Mouse (Mus musculus) MEL (cell line): ENCODE measurements at regions not wholly inside any gene's neighbourhood (a gene's known extent, or its start where the extent isn't known, plus 50 kb on each side); places are given as distances from the start of the nearest gene placed in this dataset.

Source experiments
- DNase-seq: peaks from one replicate; pipeline ENCODE4 v3.0.0; 2011; ENCODE audit warnings: low read depth, low spot score
- H3K27ac ChIP-seq: 2 replicates; pipeline ENCODE4 v1.5.1; 2012; ENCODE audit warnings: low read depth, mild to moderate bottlenecking, control low read depth, low read length, moderate library complexity; ENCODE audit not compliant: control insufficient read depth
- H3K27me3 ChIP-seq, 2 experiments: fragments of 150-350 bp in 1 of 2; sonication (generic) in 1 of 2; 2 replicates each; pipeline ENCODE4 v1.6.1; 2012; ENCODE audit warnings: low read length in 2 of 2, mild to moderate bottlenecking in 2 of 2, improper control_type of control experiment in 1 of 2, moderate library complexity in 1 of 2; ENCODE audit not compliant: insufficient read depth in 2 of 2, control insufficient read depth in 1 of 2
- H3K36me3 ChIP-seq, 2 experiments: 2 replicates each; pipeline ENCODE4 v1.6.1; 2012 to 2014; ENCODE audit warnings: low read length in 2 of 2, improper control_type of control experiment in 1 of 2, inconsistent platforms in 1 of 2, mild to moderate bottlenecking in 1 of 2; ENCODE audit not compliant: insufficient read depth in 2 of 2, control insufficient read depth in 1 of 2
- H3K4me1 ChIP-seq, 2 experiments: fragments of 150-350 bp in 1 of 2; sonication (generic) in 1 of 2; 2 replicates each; pipeline ENCODE4 v1.6.1; 2012; ENCODE audit warnings: low read length in 2 of 2, improper control_type of control experiment in 1 of 2, mild to moderate bottlenecking in 1 of 2; ENCODE audit not compliant: insufficient read depth in 2 of 2, control insufficient read depth in 1 of 2
- H3K4me3 ChIP-seq, 2 experiments: fragments of 150-350 bp in 1 of 2; sonication (generic) in 1 of 2; 2 replicates each; pipeline ENCODE4 v1.5.1; 2012; ENCODE audit warnings: low read depth in 2 of 2, low read length in 2 of 2, mild to moderate bottlenecking in 2 of 2, moderate library complexity in 2 of 2, control low read depth in 1 of 2, improper control_type of control experiment in 1 of 2; ENCODE audit not compliant: control insufficient read depth in 1 of 2, insufficient read depth in 1 of 2
- H3K79me2 ChIP-seq: 2 replicates; pipeline ENCODE4 v1.6.1; 2012; ENCODE audit warnings: mild to moderate bottlenecking, low read length, moderate library complexity; ENCODE audit not compliant: control insufficient read depth, poor library complexity, insufficient read depth
- H3K9ac ChIP-seq: 2 replicates; pipeline ENCODE4 v1.6.1; 2012; ENCODE audit warnings: low read depth, mild to moderate bottlenecking, control low read depth, low read length, moderate library complexity; ENCODE audit not compliant: control insufficient read depth, poor library complexity, severe bottlenecking
- H3K9me3 ChIP-seq: fragments of 150-350 bp; sonication (generic); replicated peaks from 2 replicates; pipeline ENCODE4 v1.6.1; 2012; ENCODE audit warnings: mild to moderate bottlenecking, low read length, improper control_type of control experiment, moderate library complexity; ENCODE audit not compliant: insufficient read depth
- CHD1 ChIP-seq: IDR thresholded peaks from 2 replicates; pipeline ENCODE4 v1.6.1; 2012; ENCODE audit warnings: low read depth, mild to moderate bottlenecking, inconsistent platforms, low read length, improper control_type of control experiment
- CHD2 ChIP-seq: IDR thresholded peaks from 2 replicates; pipeline ENCODE4 v1.6.1; 2011; ENCODE audit warnings: low read length, improper control_type of control experiment
- CTCF ChIP-seq, 3 experiments: IDR thresholded peaks in 2 of 3; conservative IDR thresholded peaks in 1 of 3; 2 replicates each; pipeline ENCODE4 v1.5.1; 2011 to 2012; ENCODE audit warnings: low read length in 3 of 3, low read depth in 2 of 3, mild to moderate bottlenecking in 2 of 3, improper control_type of control experiment in 1 of 3, inconsistent platforms in 1 of 3, mixed read lengths in 1 of 3, moderate library complexity in 1 of 3; ENCODE audit not compliant: control insufficient read depth in 1 of 3, insufficient read depth in 1 of 3, poor library complexity in 1 of 3, severe bottlenecking in 1 of 3
- EP300 ChIP-seq, 2 experiments: IDR thresholded peaks; 2 replicates each; pipeline ENCODE4 v1.6.1; 2011; ENCODE audit warnings: improper control_type of control experiment in 2 of 2, low read length in 2 of 2, low read depth in 1 of 2, mild to moderate bottlenecking in 1 of 2
- GABPA ChIP-seq: IDR thresholded peaks from 2 replicates; pipeline ENCODE4 v1.6.1; 2012; ENCODE audit warnings: low read depth, mild to moderate bottlenecking, inconsistent platforms, low read length, improper control_type of control experiment, moderate library complexity
- HCFC1 ChIP-seq: IDR thresholded peaks from 2 replicates; pipeline ENCODE4 v1.6.1; 2012; ENCODE audit warnings: low read depth, mild to moderate bottlenecking, inconsistent platforms, low read length, improper control_type of control experiment, moderate library complexity
- JUND ChIP-seq: IDR thresholded peaks from 2 replicates; pipeline ENCODE4 v1.6.1; 2011; ENCODE audit warnings: low read depth, mild to moderate bottlenecking, improper control_type of control experiment, low read length
- KAT2A ChIP-seq: conservative IDR thresholded peaks from 2 replicates; pipeline ENCODE4 v1.6.1; 2012; ENCODE audit warnings: low read depth, low read length, improper control_type of control experiment, inconsistent platforms
- MAFK ChIP-seq: IDR thresholded peaks from 2 replicates; pipeline ENCODE4 v1.6.1; 2011; ENCODE audit warnings: low read depth, mild to moderate bottlenecking, low read length, improper control_type of control experiment, borderline replicate concordance
- MAX ChIP-seq: IDR thresholded peaks from 2 replicates; pipeline ENCODE4 v1.6.1; 2011; ENCODE audit warnings: low read length, improper control_type of control experiment
- MAZ ChIP-seq: IDR thresholded peaks from 2 replicates; pipeline ENCODE4 v1.6.1; 2012; ENCODE audit warnings: low read depth, mild to moderate bottlenecking, inconsistent platforms, low read length, improper control_type of control experiment
- MEF2A ChIP-seq: IDR thresholded peaks from 2 replicates; pipeline ENCODE4 v1.6.1; 2014; ENCODE audit warnings: low read depth, mild to moderate bottlenecking, inconsistent platforms, low read length, improper control_type of control experiment; ENCODE audit not compliant: poor library complexity, insufficient replicate concordance, severe bottlenecking; ENCODE audit errors: extremely low read depth
- MYB ChIP-seq: IDR thresholded peaks from 2 replicates; pipeline ENCODE4 v1.6.1; 2011; ENCODE audit warnings: mild to moderate bottlenecking, low read depth, low read length, improper control_type of control experiment
- MYC ChIP-seq: IDR thresholded peaks from 2 replicates; pipeline ENCODE4 v1.6.1; 2011; ENCODE audit warnings: low read depth, mild to moderate bottlenecking, low read length, improper control_type of control experiment, moderate library complexity
- NELFE ChIP-seq: IDR thresholded peaks from 2 replicates; pipeline ENCODE4 v1.6.1; 2011; ENCODE audit warnings: low read depth, low read length, improper control_type of control experiment
- POLR2A ChIP-seq, 2 experiments: IDR thresholded peaks; 2 replicates each; pipeline ENCODE4 v1.6.1; 2011 to 2012; ENCODE audit warnings: low read length in 2 of 2, mild to moderate bottlenecking in 2 of 2, control low read depth in 1 of 2, improper control_type of control experiment in 1 of 2, low read depth in 1 of 2, moderate library complexity in 1 of 2; ENCODE audit not compliant: control insufficient read depth in 1 of 2, insufficient read depth in 1 of 2, poor library complexity in 1 of 2
- POLR2AphosphoS5 ChIP-seq: IDR thresholded peaks from 2 replicates; pipeline ENCODE4 v1.6.1; 2012; ENCODE audit warnings: low read depth, borderline replicate concordance, mild to moderate bottlenecking, inconsistent platforms, low read length, moderate library complexity, mixed read lengths
- RAD21 ChIP-seq: IDR thresholded peaks from 2 replicates; pipeline ENCODE4 v1.6.1; 2011; ENCODE audit warnings: mild to moderate bottlenecking, low read depth, low read length, improper control_type of control experiment
- ZC3H11A ChIP-seq: IDR thresholded peaks from 2 replicates; pipeline ENCODE4 v1.6.1; 2012; ENCODE audit warnings: low read depth, mild to moderate bottlenecking, inconsistent platforms, low read length, improper control_type of control experiment
- ZKSCAN1 ChIP-seq: IDR thresholded peaks from 2 replicates; pipeline ENCODE4 v1.6.1; 2012; ENCODE audit warnings: low read depth, mild to moderate bottlenecking, inconsistent platforms, low read length, improper control_type of control experiment, moderate library complexity
- ZNF384 ChIP-seq: IDR thresholded peaks from 2 replicates; pipeline ENCODE4 v1.6.1; 2012; ENCODE audit warnings: low read depth, mild to moderate bottlenecking, inconsistent platforms, low read length, improper control_type of control experiment

DNA sequence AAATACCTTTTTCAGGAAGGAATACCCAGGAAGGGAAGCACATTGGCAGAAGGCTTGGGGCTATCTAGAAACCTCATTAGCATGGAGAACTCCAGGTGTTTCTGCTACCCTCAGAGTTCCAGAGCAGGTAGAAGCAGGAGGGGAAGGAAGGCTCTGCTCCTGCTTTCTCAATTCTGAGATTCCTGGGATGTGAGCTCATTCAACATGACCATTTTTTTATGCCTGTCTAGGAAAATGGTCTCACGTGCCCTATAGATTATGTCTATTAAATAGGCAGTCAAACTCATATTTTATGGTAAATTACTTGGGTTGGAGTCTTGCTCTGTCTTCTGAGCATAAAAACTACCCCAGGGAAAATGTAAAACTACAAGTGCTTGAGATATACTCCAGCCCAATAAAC, 130.2 kb downstream of the Ccdc71l start:
- no peak overlapping the region for H3K27ac ChIP-seq
- no peak for DNase-seq
- TF ChIP-seq ZC3H11A, result no peak
- no peak for TF ChIP-seq MYC
- no peak for TF ChIP-seq CTCF (IDR thresholded peaks at IDR 0.05 in 2 of 3, conservative IDR thresholded peaks at IDR 0.05 in 1 of 3; ENCODE audit: control insufficient read depth in 1 of 3, insufficient read depth in 1 of 3, low read depth in 2 of 3, low read length in 3 of 3, poor library complexity in 1 of 3, severe bottlenecking in 1 of 3)
- TF ChIP-seq NELFE, result no peak
- no peak for TF ChIP-seq EP300 (IDR thresholded peaks at IDR 0.05; ENCODE audit: low read depth in 1 of 2, low read length in 2 of 2)
- no peak for TF ChIP-seq CHD2
- no peak for TF ChIP-seq RAD21
- no peak for TF ChIP-seq MAFK
- TF ChIP-seq MAX, result no peak
- TF ChIP-seq GABPA, result no peak
- TF ChIP-seq POLR2A (IDR thresholded peaks at IDR 0.05; ENCODE audit: control insufficient read depth in 1 of 2, insufficient read depth in 1 of 2, low read depth in 1 of 2, low read length in 2 of 2, poor library complexity in 1 of 2), result no peak
- no peak for TF ChIP-seq MEF2A
- no peak for TF ChIP-seq POLR2AphosphoS5
- TF ChIP-seq CHD1, result no peak
- TF ChIP-seq MYB, result no peak
- TF ChIP-seq JUND, result no peak
- TF ChIP-seq HCFC1, result no peak
- no peak for TF ChIP-seq ZKSCAN1

DNA sequence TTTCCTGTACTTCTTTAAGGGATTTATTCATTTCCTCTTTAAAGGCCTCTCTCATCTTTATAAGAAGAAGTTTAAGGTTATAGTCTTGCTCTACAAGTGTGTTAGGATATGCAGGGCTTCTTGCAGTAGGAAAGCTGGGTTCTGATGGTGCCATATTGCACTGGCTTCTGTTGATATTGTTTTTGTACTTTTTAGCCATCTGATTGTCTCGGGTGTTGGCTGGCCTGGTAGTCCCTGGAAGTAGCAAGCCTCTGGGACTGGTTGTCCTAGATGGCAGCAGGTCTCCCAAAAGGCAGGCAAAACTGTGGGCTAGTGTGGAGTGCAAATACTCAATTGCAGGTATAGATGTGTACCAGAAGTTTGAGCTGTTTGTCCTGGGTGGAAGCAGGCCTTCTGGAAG, 147.1 kb downstream of the Ccdc71l start:
- H3K9me3 ChIP-seq, result no peaks in the 10 kb centered on the region
- H3K27ac ChIP-seq, result no peak overlapping the region
- DNase-seq, result no peak
- no peak overlapping the region for H3K4me3 ChIP-seq
- no peaks in the 10 kb centered on the region for H3K36me3 ChIP-seq
- H3K9ac ChIP-seq, result no peak overlapping the region
- no peaks in the 10 kb centered on the region for H3K4me1 ChIP-seq
- H3K79me2 ChIP-seq, result no peaks in the 10 kb centered on the region
- TF ChIP-seq CHD2, result no peak
- no peak for TF ChIP-seq KAT2A
- no peak for TF ChIP-seq ZNF384
- no peak for TF ChIP-seq MEF2A
- no peak for TF ChIP-seq MAZ
- no peaks in the 10 kb centered on the region; a peak in 1 of 4 replicates for H3K27me3 ChIP-seq

More for the DNA sequence above, 130.2 kb downstream of the Ccdc71l start:
- H3K27me3 ChIP-seq, result no peaks in the 10 kb centered on the region
- no peaks in the 10 kb centered on the region for H3K36me3 ChIP-seq
- no peaks in the 10 kb centered on the region for H3K4me1 ChIP-seq
- H3K9ac ChIP-seq, result no peak overlapping the region
- H3K9me3 ChIP-seq, result no peaks in the 10 kb centered on the region
- no peak overlapping the region for H3K4me3 ChIP-seq
- H3K79me2 ChIP-seq, result no peaks in the 10 kb centered on the region
